Mouse (Mus musculus) activated CD4-positive, CD25-positive, alpha-beta regulatory T cell (primary cell): ENCODE measurements around the gene Tex19.2. TPM values are rescaled to one million over a fixed set of nuclear protein-coding genes. Genes with fewer than 3 reads are reported as not detected.

ENCODE experiments used
- polyA plus RNA-seq, 2 experiments: library from polyadenylated mRNA; unstranded; fragments of 100-300 nt; shearing (Covaris generic); gene quantifications; one replicate each; pipeline ENCODE4 v1.2.1; 2017

Gene Tex19.2
- not detected for polyA plus RNA-seq

DNA sequence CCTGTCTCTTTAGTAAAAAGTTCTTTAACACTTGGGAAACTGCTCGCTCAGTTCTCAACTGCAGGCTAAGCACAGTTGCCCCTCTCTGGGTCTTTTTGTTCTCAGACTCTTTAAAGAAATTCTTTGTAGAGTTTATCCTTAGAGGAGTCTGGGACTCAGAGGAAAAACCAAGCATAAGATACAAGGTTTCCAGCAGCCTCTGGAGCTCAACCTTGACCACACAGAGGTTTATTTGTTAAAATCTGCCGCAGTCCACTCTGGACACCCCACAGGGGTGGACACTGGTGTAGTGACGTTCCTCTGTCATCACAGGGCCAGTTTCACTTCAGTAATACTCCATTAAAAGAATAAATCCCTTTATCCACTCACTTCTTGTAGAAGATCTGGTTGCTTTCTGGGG is at the start of gene Tex19.2:
Gene Tex19.2, minus strand, starts transcription at position 101 of the 400 bp plus-strand sequence.

DNA sequence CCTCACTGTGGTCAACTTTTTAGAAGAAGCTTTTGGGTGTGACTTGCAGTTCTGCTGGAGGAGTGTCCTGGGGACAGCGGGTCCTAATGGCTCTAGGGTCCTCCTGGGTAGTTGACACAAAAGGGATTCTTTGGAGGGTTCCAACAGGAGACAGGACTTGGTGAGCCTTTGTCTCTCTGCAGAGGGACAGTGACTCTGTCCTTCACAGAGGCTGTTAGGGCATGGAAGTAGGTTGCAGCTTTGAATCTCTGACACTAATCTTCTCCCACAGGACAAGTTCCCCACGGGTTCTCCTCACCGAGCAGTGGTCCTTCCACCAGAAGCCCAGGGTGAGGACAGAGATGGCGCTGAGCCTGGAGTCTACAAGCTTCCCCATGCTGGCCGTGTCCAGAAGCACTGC is 41.5 kb upstream of the Tex19.2 start, which contains the start of gene Uts2r:
Gene Uts2r, plus strand, starts transcription at position 301 of the 400 bp plus-strand sequence.

GRCm38 (mm10) chr11:121145865-121146264 is 27.4 kb upstream of the Tex19.2 start, which contains the start of gene Tex19.1:
Gene Tex19.1 (plus strand): TSS chr11:121146143.

DNA sequence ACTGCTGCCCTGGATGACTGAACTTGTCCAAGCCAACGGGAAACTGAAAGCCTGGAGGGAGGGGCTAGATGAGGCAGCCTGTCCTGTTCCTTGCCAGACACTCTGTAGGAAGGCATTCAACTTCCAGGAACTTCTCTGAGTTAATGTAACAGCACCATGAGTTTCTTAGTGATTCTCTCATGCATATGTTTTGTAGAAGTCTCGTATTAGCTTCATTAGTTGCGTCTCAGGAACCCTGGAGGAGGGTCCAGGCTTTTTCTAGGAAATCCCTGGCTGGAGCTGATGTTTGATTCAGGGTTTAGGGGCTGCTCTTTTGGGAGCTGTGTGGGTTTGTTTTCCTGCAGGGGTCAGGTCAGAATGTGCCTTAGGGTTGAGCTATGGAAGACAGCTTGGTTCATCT is 37.4 kb downstream of the Tex19.2 start, which contains the start of gene Sectm1a:
Gene Sectm1a, minus strand, starts transcription at position 101 of the 400 bp plus-strand sequence.

Other genes starting within 250 kb of the Tex19.2 start
- gene Ccdc57, start 185.8 kb downstream of the Tex19.2 start, polyA plus RNA-seq: under 1 TPM; 0.06 to 0.24 TPM
- gene Slc16a3, start 170.2 kb downstream of the Tex19.2 start, polyA plus RNA-seq: 10 to 100 TPM; 10.0 to 24.2 TPM
- gene Csnk1d, start 127.3 kb downstream of the Tex19.2 start, polyA plus RNA-seq: 100 to 1,000 TPM; 120 to 151 TPM
- 100 to 1,000 TPM; 102 to 189 TPM for gene Cd7, start 79.3 kb downstream of the Tex19.2 start, polyA plus RNA-seq
- not detected for gene Sectm1b, start 55.1 kb downstream of the Tex19.2 start, polyA plus RNA-seq
- gene Sectm1a, start 37.5 kb downstream of the Tex19.2 start, polyA plus RNA-seq: under 1 TPM in 1 of 2 experiments, not detected in 1; 0.74 TPM
- not detected for gene Tex19.1, start 27.5 kb upstream of the Tex19.2 start, polyA plus RNA-seq
- not detected for gene Uts2r, start 41.6 kb upstream of the Tex19.2 start, polyA plus RNA-seq
- gene Hexdc, start 85.8 kb upstream of the Tex19.2 start, polyA plus RNA-seq: 1 to 10 TPM; 1.1 to 3.1 TPM
- 10 to 100 TPM in 1 of 2 experiments, 1 to 10 TPM in 1; 4.7 to 11.0 TPM for gene Ogfod3, start 86.0 kb upstream of the Tex19.2 start, polyA plus RNA-seq
- gene Cybc1, start 110.6 kb upstream of the Tex19.2 start, polyA plus RNA-seq: 100 to 1,000 TPM in 1 of 2 experiments, 10 to 100 TPM in 1; 93.0 to 128 TPM
- 10 to 100 TPM; 28.2 to 39.8 TPM for gene Narf, start 118.6 kb upstream of the Tex19.2 start, polyA plus RNA-seq
- 10 to 100 TPM; 12.8 to 15.0 TPM for gene Foxk2, start 141.3 kb upstream of the Tex19.2 start, polyA plus RNA-seq
- 10 to 100 TPM; 30.8 to 44.6 TPM for gene Wdr45b, start 235.8 kb upstream of the Tex19.2 start, polyA plus RNA-seq